Mouse (Mus musculus): ENCODE data around the gene Anxa11. TPM values are rescaled to one million over a fixed set of nuclear protein-coding genes. Genes with fewer than 3 reads are reported as not detected.

The Anxa11 gene
- polyA plus RNA-seq, 1 experiment from 2014 or later = 1.7 TPM

Small RNA genes lying within 50 kb of the gene (microRNA-seq; reads per million reads assigned to microRNA genes)
- gene Gm23701 = not detected

Other genes with a start within 250 kb of the Anxa11 start
- gene Ppif, start 148.0 kb upstream of the Anxa11 start, polyA plus RNA-seq (2015; fragmentation: Nextera tagmentation; extraction: Ambion mirVana) = 21.5 and 24.3 TPM in 2 replicates
- 10.7 and 12.3 TPM in 2 replicates for gene Zcchc24, start 73.1 kb upstream of the Anxa11 start, polyA plus RNA-seq (2015; fragmentation: Nextera tagmentation; extraction: Ambion mirVana)
- not detected in 2 replicates for gene Plac9a, start 60.9 kb downstream of the Anxa11 start, polyA plus RNA-seq (2015; fragmentation: Nextera tagmentation; extraction: Ambion mirVana)
- 1.6 and 2.0 TPM in 2 replicates for gene Tmem254a, start 85.5 kb downstream of the Anxa11 start, polyA plus RNA-seq (2015; fragmentation: Nextera tagmentation; extraction: Ambion mirVana)
- not detected in 2 replicates for gene Cphx1, start 96.1 kb downstream of the Anxa11 start, polyA plus RNA-seq (2015; fragmentation: Nextera tagmentation; extraction: Ambion mirVana)
- 2.1 and 3.4 TPM in 2 replicates for gene Duxbl1, start 136.4 kb downstream of the Anxa11 start, polyA plus RNA-seq (2015; fragmentation: Nextera tagmentation; extraction: Ambion mirVana)
- 8.3 and 9.1 TPM in 2 replicates for gene Gm9780, start 200.6 kb downstream of the Anxa11 start, polyA plus RNA-seq (2015; fragmentation: Nextera tagmentation; extraction: Ambion mirVana)
- gene Tmem254c, start 225.2 kb downstream of the Anxa11 start, polyA plus RNA-seq (2015; fragmentation: Nextera tagmentation; extraction: Ambion mirVana) = 14.9 and 18.4 TPM in 2 replicates
- not detected in 2 replicates for gene Cphx2, start 239.4 kb downstream of the Anxa11 start, polyA plus RNA-seq (2015; fragmentation: Nextera tagmentation; extraction: Ambion mirVana)
- gene Cphx3, start 240.1 kb downstream of the Anxa11 start, polyA plus RNA-seq (2015; fragmentation: Nextera tagmentation; extraction: Ambion mirVana) = not detected in 2 replicates

Data from forebrain, embryonic 15.5 days (tissue).